Mouse (Mus musculus) cerebellum, postnatal 10 days (tissue): ENCODE results near the gene Timm10b.

Source experiments
- DNase-seq, 2 experiments: peaks; one replicate each; pipeline ENCODE4 v3.0.0; 2021; ENCODE audit warnings: mixed read lengths in 2 of 2

Timm10b gene

DNA sequence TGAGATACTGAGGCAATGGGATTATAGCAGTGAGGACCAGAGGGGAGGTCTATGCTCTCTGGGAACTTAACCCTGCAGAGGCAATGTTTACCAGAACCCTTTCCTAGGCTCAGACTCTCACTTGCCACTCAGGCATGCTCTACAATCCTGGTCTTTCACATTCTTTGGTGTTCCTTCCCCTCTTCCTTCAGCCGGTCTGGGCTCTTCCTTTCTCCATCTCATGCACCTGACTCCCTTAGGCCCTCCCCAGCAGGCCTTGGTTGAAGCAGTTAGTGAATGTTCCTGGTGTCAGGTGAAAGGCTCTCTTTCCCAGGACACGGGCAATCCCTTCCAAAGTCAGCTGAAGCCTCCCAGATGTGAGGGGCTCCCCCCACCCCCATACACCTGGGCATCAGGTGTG, at the start of gene Timm10b:
Gene Timm10b, plus strand, starts transcription at position 301 of the 400 bp plus-strand sequence.
- no peak for DNase-seq

DNA sequence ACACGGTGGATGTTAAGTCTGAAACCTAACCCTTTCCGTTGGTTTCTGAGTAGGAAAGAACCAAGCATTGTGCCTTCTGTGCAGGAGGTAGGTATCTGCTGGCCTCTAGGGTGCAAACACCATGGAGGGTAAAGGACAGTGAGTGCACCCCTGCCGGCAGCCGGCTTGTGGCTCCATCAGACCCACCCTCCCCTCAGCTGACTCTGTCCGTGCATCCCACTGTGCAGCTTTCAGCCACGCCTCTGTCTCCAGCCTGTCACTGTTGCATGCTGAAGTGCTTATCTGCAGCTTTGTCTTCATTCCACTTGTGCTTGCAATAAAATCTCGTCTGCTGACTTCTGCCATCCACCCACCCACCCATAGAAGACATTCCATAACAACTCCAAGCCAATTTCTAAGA, 49.8 kb upstream of the Timm10b start:
- no peak for DNase-seq

DNA sequence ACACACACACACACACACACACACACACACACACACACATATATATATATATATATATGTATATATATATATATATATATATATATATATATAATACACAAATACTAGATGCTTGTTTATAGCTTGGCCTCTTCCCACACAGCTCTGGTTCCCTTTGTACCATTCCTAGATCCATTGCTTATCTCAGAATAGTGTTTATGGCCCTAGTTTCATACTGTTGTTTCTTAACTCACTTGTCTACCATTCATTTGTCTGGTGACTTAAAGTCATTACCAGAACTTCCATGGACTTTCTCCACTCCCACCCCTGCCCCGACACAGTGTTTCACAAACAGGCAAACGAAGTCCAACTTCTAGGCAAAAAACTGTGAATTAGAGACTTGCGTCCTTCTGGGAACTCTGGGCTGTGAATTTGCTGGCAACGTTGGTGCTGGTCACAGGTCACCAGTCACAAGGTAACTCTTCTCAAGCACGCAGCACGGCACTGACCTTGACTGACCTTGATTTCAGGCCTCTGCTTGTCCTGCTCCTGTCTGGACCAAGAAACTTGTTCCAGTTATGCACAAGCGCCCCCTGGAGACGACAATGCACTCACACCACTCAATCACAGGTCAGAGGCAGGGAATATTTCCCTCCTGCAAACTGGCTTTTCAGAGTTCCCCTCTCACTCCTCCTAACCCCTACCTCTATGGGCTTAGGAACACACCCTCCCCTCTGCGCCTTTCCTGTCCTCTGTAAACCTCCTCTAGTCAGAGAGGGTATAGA, 36.8 kb upstream of the Timm10b start:
- DNase-seq, result peak; percentile 89 to 91

DNA sequence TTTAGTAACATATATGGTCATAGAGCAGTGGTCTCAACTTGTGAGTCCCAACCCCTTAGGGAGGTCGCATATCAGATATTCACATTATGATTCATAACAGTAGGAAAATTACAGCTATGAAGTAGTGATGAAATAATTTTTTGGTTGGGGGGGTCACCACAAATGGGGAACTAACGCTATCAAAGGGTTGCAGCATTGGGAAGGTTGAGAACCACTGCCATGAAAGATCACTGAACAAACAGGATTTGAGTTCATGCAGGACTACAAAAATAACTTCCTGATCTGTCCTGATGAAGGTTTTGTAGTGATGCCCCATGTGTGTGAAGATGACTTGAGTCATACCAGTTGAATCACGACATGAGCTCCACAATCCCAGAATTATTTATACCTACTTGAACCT, 31.4 kb upstream of the Timm10b start:
- DNase-seq, result no peak

DNA sequence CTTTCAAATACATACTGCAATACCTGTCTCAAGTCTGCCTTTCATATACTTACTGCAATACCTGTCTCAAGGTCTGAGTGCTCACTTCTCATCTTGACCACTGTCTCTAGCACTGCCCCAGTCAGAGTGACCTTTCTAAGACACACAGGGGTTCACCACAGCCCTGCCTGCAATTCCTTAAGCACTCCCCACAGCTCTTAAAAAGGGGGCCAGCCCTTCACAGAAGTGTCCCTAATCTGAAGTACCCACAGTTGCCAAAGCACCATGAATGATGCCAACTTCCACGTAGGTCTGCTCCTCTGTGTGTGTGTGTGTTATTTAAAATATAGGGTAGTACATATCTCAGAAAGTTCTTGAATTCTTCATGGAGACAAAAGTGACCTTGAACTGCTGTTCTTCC, 28.1 kb upstream of the Timm10b start:
- DNase-seq, result no peak

DNA sequence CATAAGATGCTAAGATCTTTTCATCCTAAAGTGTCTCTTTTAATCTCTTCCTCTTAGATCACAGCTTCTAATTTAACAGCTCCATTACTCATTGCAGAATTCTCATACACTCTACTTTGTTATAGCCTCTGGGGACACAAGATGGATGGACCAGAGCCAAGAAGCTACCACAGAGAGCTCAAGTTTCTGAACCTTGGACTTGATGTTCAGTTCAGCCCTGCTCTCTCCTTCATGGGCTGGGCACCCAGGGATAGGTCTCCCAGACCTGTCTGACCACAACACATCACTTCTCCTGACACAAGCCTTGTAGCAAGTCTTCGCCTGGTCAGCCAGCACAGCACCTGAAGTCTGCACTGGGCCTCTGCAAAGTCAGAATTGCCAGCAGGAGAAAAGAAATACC, 25.5 kb upstream of the Timm10b start:
- no peak for DNase-seq

DNA sequence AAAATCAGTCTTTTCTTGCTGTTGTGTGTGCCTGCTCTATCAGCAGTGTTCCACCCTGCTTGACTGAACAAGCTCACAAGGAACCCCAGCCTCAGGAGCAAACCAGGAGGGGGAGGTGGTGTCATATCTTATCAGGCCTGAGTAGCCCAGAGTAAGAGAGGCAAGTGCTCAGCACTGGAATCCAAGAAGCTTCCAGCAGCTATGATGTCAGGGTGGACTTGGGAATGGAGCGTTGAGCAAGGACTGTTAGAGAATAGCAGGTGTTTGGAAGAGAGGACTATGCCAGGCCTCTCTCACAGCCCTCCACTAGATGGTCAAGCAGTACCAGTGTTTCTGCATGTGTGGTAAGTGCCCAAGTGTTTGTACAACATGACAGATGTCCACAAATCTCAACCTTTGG, 24.1 kb upstream of the Timm10b start:
- no peak for DNase-seq

DNA sequence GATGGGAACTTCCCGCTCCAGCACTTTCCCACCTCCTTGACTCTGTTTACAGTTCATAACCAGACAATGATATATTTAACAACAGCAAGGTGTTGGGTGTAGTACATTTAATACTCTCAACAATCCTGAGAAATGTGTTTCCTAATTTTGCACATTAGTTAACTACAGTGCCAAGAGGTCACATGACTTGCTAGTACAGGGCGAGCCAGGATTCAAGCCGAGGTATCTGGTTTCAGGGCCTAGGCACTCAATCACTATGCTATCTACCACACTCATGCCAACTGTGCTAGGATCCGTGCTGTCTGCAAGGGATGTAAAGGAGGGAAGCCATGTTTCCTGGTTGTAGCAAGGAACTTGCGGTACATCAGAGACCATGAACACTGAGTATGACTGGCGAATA, 23.3 kb upstream of the Timm10b start:
- no peak for DNase-seq

DNA sequence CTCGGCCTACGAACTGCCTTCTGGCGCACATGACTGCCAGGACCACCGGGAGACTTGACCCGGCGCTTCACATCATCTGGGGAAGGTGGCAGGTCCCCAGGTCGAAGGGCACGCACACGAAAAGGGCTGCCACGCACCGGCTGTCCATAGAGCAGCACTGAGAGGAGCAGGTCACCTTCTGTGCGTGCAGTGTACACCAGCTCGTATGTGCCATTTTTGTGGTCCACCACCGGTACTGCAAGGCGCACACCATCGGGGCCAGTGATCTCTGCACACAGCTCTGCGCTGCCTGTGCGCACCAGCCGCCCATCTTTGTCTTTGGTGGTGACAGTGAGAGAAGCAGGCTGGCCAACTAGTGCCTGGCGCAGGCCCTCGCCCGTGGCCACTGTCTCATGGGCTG, 22.0 kb upstream of the Timm10b start:
- DNase-seq, result no peak

DNA sequence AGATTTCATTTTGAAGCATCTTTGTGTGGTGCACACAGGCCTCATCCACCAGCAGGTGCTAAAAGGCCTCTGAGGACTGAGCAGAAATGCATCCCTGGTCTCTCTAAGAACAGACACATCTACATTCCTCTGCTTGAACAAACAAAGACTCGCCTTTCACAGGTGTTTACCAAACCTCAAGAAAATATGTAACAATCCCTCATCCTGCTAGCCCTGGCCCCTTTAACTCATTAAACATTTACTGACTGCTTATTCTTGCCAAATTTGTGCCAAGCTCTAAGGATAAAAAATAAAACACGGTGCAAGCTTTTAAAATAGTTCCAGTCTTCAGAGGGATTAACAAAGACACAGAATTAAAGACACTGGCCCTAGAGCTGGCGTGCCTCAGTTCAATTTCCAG, 20.2 kb upstream of the Timm10b start:
- no peak for DNase-seq

DNA sequence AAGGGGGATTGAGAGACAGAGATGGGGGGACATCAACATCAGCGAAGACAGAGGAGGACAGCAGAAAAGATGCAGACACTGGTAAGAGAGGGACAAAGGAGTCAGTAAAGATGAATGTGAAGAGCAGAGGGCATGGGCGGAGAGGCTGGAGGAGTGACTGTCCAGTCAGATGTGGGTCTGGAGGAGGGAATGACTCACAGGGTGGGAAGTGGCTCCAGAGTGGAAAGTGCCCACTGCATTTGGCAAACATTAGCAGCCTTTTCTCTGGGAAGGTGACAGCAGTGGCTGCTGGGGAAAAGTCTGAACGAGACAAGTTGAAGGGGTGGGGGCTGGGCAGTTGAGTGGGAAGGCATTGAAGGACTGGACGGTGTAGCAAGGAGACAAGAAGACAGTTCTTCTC, 18.8 kb upstream of the Timm10b start:
- DNase-seq, result no peak

DNA sequence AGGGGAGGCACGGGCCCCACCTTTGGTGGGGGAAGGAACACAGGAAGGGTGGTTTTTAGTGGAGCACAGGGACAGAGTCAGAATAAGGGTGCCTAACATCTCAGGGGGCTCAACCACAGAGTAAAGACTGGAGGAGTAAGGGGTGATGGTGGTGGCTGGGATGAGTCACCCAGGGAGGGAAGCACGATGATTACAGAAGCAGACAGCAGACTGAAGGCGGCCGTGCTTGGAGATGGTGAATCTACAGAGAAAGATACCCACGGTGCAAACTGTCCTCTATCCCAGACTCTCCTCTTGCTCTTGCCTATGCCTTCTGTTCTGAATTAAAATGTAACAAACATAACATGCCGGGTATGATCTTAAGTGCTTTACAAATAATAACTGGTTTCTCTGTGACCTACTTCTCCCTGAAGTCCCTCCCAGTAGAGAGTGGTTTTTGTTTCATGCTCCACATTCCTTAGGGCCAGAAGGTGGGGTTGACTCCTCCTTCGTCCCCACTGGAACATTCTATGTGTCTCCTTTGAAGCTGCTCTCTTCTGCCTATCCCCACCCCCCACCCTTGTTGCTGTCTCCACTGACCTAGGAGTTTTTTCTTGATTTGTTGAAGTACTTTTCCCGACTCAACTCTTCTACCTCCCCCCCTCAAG, 18.1 kb upstream of the Timm10b start:
- DNase-seq, result no peak

DNA sequence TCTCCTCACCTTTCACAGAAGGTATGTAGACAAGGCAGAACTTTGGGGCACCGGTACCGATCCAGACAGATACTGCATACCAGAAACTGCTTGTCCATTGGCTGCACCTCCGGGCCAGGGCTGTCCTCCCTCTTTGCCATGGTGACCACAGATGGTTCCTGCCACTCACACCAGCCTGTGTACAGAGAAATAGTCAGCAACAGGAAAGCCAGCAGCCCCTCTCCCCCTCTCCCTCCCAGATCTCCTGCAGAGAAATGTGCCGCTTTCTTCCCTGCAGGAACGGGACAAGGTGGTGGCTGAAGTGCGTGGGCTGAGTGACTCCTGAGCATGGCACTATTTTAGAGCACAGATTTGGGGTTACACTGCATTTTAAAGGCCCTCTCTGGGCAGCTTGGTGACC, 14.5 kb upstream of the Timm10b start:
- peak; percentile 53 to 55 for DNase-seq

DNA sequence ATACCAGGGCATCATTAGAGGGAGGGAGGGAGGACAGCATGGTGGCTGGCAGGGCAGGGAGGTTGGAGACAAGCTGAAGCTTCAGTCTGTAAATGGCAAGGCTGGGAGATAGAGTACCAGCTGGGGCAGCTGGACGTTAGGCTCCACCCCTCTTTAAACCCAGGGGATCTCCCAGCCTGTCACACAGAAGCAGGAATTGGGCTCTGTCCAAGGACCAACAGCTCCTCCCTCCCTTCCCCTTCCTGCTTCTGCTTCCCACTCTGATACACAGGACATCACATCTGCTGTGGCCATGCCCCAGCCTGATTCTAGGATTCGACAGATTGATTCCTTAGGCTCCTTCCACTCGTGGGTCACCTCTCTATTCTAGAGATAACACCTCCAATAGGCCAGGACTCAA, 11.2 kb upstream of the Timm10b start:
- peak; percentile 85 to 86 for DNase-seq

DNA sequence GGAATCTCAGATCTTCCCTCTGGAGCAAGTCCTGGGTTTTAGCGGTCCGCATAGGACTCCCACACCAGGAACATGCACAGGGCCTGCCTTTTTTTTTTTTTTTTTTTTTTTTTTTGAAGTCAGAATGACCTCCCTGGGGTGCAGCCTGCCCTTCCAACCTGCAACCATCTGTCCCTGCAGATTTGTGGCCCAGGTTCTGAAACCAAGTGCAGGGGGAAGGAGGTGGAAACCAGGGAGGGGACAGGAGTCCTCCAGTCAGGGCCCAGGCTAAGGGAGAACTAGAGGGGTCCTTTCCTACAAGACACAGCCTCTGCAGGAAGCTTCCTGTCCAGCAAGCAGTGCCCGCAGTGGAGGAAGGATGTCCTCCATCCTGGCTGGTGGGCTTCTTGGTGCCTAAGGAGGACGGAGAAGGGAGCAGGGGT, 7.3 kb upstream of the Timm10b start:
- DNase-seq, result peak; percentile 74 to 75

DNA sequence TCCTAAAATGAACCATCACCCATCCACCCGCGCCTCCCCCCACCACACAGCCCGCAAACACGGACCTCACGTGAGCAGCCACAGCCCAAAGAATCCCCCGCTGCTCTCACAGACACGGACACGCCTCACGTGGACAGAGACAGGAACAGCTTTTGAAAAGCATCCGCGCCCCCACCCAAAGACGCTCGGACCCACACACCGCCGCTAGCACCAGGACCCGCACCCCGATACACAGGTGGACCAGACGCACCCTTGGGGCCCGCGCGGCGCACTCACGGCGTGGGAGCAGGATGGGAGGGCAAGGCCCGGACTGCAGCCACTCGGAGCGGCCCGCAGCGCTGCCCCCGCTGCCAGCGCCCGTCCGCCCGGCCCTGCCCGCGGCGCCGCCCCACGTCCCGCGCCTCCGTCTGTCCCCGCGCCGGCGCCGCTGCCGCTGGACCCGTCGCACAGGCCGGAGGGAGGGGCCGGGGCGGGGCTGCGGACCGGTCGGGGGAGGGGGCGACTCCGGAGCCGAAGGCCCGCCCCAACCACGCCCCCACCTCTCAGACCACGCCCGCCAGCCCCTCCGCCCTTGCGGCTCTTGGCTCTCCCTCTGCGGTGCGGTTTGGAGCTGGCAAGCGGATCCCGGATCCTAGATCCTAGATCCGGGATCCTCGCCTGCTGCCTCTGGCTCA, 6.6 kb upstream of the Timm10b start, which contains the start of gene Trim3:
Gene Trim3, minus strand, starts transcription at position 445 of the 674 bp plus-strand sequence.
- DNase-seq, result peak; percentile 98 to 99

DNA sequence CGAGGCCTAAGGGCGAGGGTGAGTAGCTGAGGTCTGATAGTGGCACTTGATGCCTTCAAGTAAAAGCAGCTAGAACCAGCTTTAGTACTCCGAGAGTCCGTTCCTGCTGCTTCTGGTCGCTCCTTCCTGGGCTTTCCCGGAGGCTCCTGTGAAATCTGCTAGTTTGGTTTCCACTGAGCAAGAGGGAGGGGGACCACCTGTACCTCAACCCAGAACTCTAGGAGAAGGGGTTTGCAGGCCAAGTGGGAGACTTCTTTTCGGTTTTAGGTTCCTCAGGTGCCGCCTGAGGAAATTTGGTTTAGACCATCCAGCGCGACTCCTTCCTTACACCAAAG, 6.1 kb upstream of the Timm10b start:
- no peak for DNase-seq

DNA sequence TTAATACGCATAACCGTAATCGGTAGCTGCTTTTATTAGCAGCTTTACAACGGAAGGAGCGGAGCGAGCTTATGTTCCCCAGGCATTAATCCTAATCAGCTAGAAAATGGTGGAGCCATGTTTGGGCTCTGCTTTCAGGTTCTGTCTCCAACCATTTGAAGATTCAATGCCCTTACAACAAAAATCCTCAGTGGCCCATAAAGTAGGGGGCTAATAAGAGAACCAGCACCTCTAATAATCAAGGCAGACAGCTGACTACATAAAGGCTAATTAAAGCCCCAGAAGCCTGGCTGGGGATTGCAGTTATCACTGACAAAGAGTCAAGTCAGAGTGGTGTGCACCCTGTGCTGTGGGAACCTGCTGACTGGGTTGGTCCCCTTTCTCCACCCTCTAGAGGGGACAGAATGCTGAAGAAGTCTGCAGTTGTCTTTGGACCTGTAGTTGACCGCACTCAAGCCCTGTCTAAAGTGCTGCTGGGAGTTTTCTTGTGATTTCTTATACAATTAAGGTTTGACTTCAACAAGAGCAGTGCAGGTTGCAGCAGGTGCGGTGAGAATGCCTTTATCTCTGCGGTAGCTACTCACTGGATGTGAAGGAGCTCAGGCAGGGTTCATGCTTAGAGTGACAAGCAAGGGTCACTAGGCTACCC, 5.5 kb upstream of the Timm10b start:
- no peak for DNase-seq

DNA sequence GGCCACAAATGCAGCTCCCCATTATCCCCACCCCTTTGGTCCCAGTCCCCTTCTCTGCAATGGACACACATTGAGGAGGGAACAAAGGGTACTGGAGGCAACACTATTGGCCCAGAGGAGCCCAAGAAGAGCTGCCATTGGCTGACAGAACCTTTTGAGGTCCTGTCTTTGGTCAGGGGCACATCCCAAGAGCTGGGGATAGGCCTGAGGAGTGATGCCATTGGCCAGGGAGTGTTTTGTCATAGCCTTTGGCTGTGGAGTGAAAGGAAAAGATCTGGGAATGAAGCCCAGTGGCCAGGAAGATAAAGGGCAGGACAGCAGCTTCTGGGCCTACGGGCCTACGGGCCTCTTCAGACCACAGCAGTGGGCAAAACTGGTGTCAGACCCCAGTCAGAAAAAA, 4.1 kb upstream of the Timm10b start:
- DNase-seq, result no peak

DNA sequence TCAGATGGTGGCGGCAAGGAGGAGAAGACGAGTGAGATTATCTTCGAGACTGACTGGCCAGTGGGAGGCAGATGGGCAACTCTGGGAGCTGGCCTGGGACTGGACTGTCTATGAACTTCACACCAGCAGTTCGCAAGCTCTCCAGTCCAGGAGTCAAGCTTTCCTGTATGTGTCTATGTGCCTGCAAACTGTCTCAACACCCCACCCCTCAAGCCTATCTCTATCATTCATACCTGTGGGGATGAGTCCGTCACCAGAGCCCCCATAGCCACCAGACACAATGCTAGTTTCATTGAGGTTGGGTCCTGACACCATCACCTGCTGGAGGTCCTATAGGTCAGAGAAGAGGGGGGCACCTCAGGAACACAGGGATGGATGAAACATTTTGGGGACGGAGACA, 1.1 kb upstream of the Timm10b start:
- DNase-seq, result no peak

DNA sequence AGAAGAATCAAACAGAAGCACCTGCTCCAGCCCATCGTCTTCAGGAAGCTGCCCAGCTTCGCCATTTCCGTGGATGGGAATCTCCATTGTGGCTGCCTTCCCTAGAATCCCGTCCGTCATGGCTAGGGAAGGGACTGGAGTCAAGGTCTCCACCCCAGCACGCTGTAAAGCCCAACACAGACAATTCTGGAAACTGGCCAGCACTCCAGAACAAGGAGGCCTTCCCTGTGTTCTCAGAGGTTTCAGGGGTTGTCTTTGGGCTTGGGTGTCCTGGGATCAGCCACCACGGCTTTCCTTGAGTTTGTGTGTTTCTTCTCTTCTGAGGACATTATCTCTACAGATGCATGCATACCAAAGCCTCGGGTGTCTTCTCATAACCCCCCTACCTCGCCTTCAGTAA, 552 bp upstream of the Timm10b start:
- DNase-seq, result peak; percentile 45 to 59

DNA sequence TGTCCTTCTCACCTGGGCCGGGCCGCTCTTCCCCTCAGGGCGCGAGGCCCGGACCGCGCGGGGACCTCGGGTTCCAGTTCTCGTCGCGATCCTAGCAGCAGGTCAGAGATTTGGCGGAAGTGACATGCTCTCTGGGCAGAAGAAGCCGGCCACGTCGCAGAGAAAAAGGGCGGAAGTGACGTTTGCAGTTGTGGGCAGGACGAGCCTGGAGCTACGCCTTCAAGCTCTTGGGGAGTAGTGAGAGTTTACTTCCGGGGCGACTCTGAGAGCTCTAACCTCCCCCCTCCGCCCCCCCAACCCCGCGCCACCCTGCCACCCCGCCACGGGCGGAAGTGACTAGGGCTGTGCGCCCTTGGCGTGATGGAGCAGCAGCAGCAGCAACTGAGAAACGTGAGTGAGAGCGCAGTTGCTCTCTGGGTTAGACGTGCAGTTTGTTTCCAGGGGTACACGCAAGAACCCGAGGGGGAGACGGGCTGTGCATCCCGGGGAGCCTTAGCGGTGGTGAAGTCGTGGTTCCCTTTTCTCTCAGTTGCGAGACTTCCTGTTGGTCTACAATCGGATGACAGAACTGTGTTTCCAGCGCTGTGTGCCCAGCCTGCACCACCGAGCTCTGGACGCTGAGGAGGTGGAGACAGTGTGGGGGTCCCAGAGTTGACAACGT, 507 bp downstream of the Timm10b start, which contains the start of the genes Arfip2 and Gm45799:
Gene Arfip2, minus strand, starts transcription at position 184 of the 661 bp plus-strand sequence.
Gene Gm45799, plus strand, starts transcription at position 320 of the 661 bp plus-strand sequence.
- DNase-seq, result peak; percentile 98 to 99

DNA sequence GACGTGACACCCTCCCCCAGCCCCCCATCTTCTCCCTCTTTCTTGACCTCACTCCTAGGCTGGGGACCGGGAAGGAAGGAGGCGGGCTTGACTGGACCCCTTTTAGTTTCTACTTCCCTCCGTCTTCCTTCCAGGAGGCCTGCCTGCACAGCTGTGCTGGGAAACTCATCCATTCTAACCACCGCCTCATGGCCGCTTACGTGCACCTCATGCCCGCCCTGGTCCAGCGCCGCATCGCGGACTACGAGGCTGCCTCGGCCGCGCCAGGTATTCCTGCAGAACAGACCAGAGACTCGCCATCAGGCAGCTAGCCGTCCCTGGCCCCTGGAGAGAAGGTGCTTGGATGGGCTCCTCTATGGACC, 1.0 kb downstream of the Timm10b start:
- DNase-seq, result peak in 1 of 2 experiments; percentile 60
